ENCODE assay signal across 14 mouse cellular contexts in genomic region chr1:119654307-119654706, GRCm38 (mm10). TPM values are rescaled to one million over a fixed set of nuclear protein-coding genes. Genes with fewer than 3 reads are reported as not detected.
DNase-seq lines count a peak whose midpoint lies in the region; ATAC-seq and TF ChIP-seq lines count a peak whose summit lies in the region.
"Had no signal": no experiment of that assay in that cellular context is flagged by ENCODE, and none has a peak within 500 bp of the region (broad histone marks: within the 10 kb centered on the region; RNA-seq: fewer than 3 reads in every experiment).

No protein-coding gene starts in this region.

- no peak overlapping the region for H3K4me3 ChIP-seq in intestine, postnatal 0 days (ENCODE audit: low read depth, low read length)
- no peak overlapping the region for H3K4me3 ChIP-seq in intestine, embryonic 15.5 days (replicated peaks)
- no peak overlapping the region for H3K4me3 ChIP-seq in midbrain, embryonic 14.5 days (replicated peaks; ENCODE audit: low read depth, low read length)
- no peak overlapping the region for H3K4me3 ChIP-seq in midbrain, embryonic 10.5 days
- H3K4me3 ChIP-seq: liver, embryonic 15.5 days; midbrain, embryonic 15.5 days had no signal

- no peaks in the 10 kb centered on the region for H3K27me3 ChIP-seq in intestine, postnatal 0 days (replicated peaks; ENCODE audit: control insufficient read depth, insufficient read depth, low read length)
- no peaks in the 10 kb centered on the region for H3K27me3 ChIP-seq in intestine, embryonic 15.5 days (replicated peaks)
- no peaks in the 10 kb centered on the region for H3K27me3 ChIP-seq in midbrain, embryonic 14.5 days (ENCODE audit: control insufficient read depth, insufficient read depth, low read length)
- H3K27me3 ChIP-seq in midbrain, embryonic 10.5 days (ENCODE audit: low read depth, poor library complexity, severe bottlenecking): no peaks in the 10 kb centered on the region
- H3K27me3 ChIP-seq: liver, embryonic 15.5 days; midbrain, embryonic 15.5 days had no signal

- ATAC-seq in intestine, postnatal 0 days: peak; percentile 31; the same call in 1 of the 2 replicates
- ATAC-seq in intestine, embryonic 15.5 days: no peak
- no peak for ATAC-seq in midbrain, embryonic 14.5 days (ENCODE audit: low FRiP score, low TSS enrichment)
- peak; percentile 78 for ATAC-seq in megakaryocyte progenitor cell, adult 5-6 weeks (replicated peaks; ENCODE audit: poor library complexity)
- ATAC-seq: midbrain, embryonic 15.5 days had no signal

- no peak overlapping the region for H3K9ac ChIP-seq in intestine, postnatal 0 days (ENCODE audit: low read depth, low read length)
- no peak overlapping the region for H3K9ac ChIP-seq in intestine, embryonic 15.5 days
- no peak overlapping the region for H3K9ac ChIP-seq in midbrain, embryonic 14.5 days (replicated peaks; ENCODE audit: low read length)
- H3K9ac ChIP-seq: liver, embryonic 15.5 days; midbrain, embryonic 15.5 days had no signal

- TF ChIP-seq CTCF in intestine, postnatal 0 days (IDR thresholded peaks at IDR 0.05; ENCODE audit: low read depth): peak; percentile 61

- H3K27ac ChIP-seq in intestine, postnatal 0 days (ENCODE audit: low read depth, low read length): no peak overlapping the region; the same call in 1 of the 2 replicates
- no peak overlapping the region for H3K27ac ChIP-seq in intestine, embryonic 15.5 days
- H3K27ac ChIP-seq in midbrain, embryonic 14.5 days (replicated peaks; ENCODE audit: low read depth, low read length): no peak overlapping the region
- H3K27ac ChIP-seq in midbrain, embryonic 10.5 days (replicated peaks): no peak overlapping the region
- H3K27ac ChIP-seq: liver, embryonic 15.5 days; midbrain, embryonic 15.5 days had no signal

- peaks cover 3% of the 10 kb centered on the region for H3K36me3 ChIP-seq in intestine, postnatal 0 days (ENCODE audit: control insufficient read depth, insufficient read depth)
- H3K36me3 ChIP-seq in intestine, embryonic 15.5 days: no peaks in the 10 kb centered on the region
- H3K36me3 ChIP-seq in midbrain, embryonic 14.5 days (ENCODE audit: control insufficient read depth, insufficient read depth, low read length): peaks cover 5% of the 10 kb centered on the region
- peaks cover 11% of the 10 kb centered on the region for H3K36me3 ChIP-seq in midbrain, embryonic 10.5 days

- no peaks in the 10 kb centered on the region for H3K4me1 ChIP-seq in intestine, postnatal 0 days (replicated peaks; ENCODE audit: control insufficient read depth, insufficient read depth, low read length)
- H3K4me1 ChIP-seq in intestine, embryonic 15.5 days (replicated peaks): no peaks in the 10 kb centered on the region
- no peaks in the 10 kb centered on the region for H3K4me1 ChIP-seq in midbrain, embryonic 14.5 days (ENCODE audit: control insufficient read depth, insufficient read depth, low read length)
- H3K4me1 ChIP-seq in midbrain, embryonic 10.5 days: no peaks in the 10 kb centered on the region

- H3K4me2 ChIP-seq in intestine, postnatal 0 days (replicated peaks; ENCODE audit: low read depth): no peak overlapping the region
- no peak overlapping the region for H3K4me2 ChIP-seq in intestine, embryonic 15.5 days (replicated peaks)
- no peak overlapping the region for H3K4me2 ChIP-seq in midbrain, embryonic 14.5 days (ENCODE audit: low read length)
- H3K4me2 ChIP-seq: liver, embryonic 15.5 days; midbrain, embryonic 15.5 days had no signal

- 83% methylated on average over 2 of the region's 2 CpGs for WGBS in intestine, postnatal 0 days
- WGBS in intestine, embryonic 15.5 days: 97% methylated on average over 2 of the region's 2 CpGs
- 93% methylated on average over 2 of the region's 2 CpGs for WGBS in midbrain, embryonic 14.5 days
- WGBS in midbrain, embryonic 10.5 days: 93% methylated on average over 2 of the region's 2 CpGs

- DNase-seq in midbrain, embryonic 14.5 days: peak; percentile 18
- DNase-seq in midbrain, embryonic 10.5 days (ENCODE audit: low spot score): no peak
- DNase-seq in NIH3T3 (ENCODE audit: low read depth): peak; percentile 10
- DNase-seq in right cerebral cortex, adult 18-20 months: no peak
- DNase-seq in neural tube, embryonic 10.5 days (ENCODE audit: extremely low spot score, low spot score): no peak
- DNase-seq: cerebellum, adult 9-11 months; heart, adult 18-20 months; kidney, adult 9 months; right cerebral cortex, postnatal 25 days had no signal

- no peaks in the 10 kb centered on the region for H3K9me3 ChIP-seq in intestine, postnatal 0 days (ENCODE audit: control insufficient read depth)
- no peaks in the 10 kb centered on the region for H3K9me3 ChIP-seq in intestine, embryonic 15.5 days
- H3K9me3 ChIP-seq in midbrain, embryonic 14.5 days (ENCODE audit: control insufficient read depth, low read length): no peaks in the 10 kb centered on the region
- no peaks in the 10 kb centered on the region for H3K9me3 ChIP-seq in midbrain, embryonic 10.5 days (replicated peaks)
- H3K9me3 ChIP-seq: liver, embryonic 15.5 days; midbrain, embryonic 15.5 days had no signal

RNA-seq across cellular contexts. Expression of gene Epb41l5, which starts 5.5 kb away (rescaled TPM):
- polyA plus RNA-seq in intestine, postnatal 0 days (2015; fragmentation: Nextera tagmentation; extraction: Ambion mirVana): 14.3 and 17.5 TPM in 2 replicates
- 38.6 and 39.4 TPM in 2 replicates for polyA plus RNA-seq in intestine, embryonic 15.5 days (2015; fragmentation: Nextera tagmentation; extraction: Ambion mirVana)
- polyA plus RNA-seq in midbrain, embryonic 14.5 days (2014; fragmentation: Nextera tagmentation; extraction: Ambion mirVana): 16.7 and 23.5 TPM in 2 replicates
- polyA plus RNA-seq in midbrain, embryonic 10.5 days (2016; fragmentation: Nextera tagmentation; extraction: Ambion mirVana): 58.9 and 60.2 TPM in 2 replicates
- total RNA-seq in megakaryocyte progenitor cell, adult 5-6 weeks (2015): 0.20 and 1.7 TPM in 2 replicates
- total RNA-seq in megakaryocyte progenitor cell, adult 5-6 weeks (2017): 0.75 and 1.0 TPM in 2 replicates

Comparison
In these comparisons a context has a peak if more than half of its experiments do, and no peak if none do; other contexts are left out.
1. ATAC-seq: peak in intestine, postnatal 0 days (single experiment) and megakaryocyte progenitor cell, adult 5-6 weeks (single experiment); none in intestine, embryonic 15.5 days (single experiment) and midbrain, embryonic 14.5 days (single experiment).
2. DNase-seq: peak in midbrain, embryonic 14.5 days (single experiment) and NIH3T3 (single experiment); none in midbrain, embryonic 10.5 days (single experiment), right cerebral cortex, adult 18-20 months (single experiment) and neural tube, embryonic 10.5 days (single experiment).